Mouse (Mus musculus): ENCODE data around the gene Pa2g4. TPM values are rescaled to one million over a fixed set of nuclear protein-coding genes. Genes with fewer than 3 reads are reported as not detected.

Gene Pa2g4
- polyA plus RNA-seq, 1 experiment from 2014 or later = 117 TPM

- POLR2A ChIA-PET = interaction anchor here (0.6 to 3.1 kb wide), 8 partner anchors 11 to 76 kb away, joined by 3 to 12 read pairs (median 5); partner anchors contain the start of genes Myl6 and Zc3h10
- ATAC-seq = no peak
- in situ Hi-C loops (cut with MboI; ENCODE audit: low pct_unique_long_range_greater_than_20kb) = no loop called here
- CTCF ChIA-PET = interaction anchor here (1.4 to 4.9 kb wide), 2 partner anchors 12 to 14 kb away, joined by 3 to 25 read pairs; no protein-coding TSS in a partner anchor
- no peaks in the 10 kb centered on the region for H3K27me3 ChIP-seq
- TF ChIP-seq CTCF (IDR thresholded peaks at IDR 0.05) = no peak
- DNase-seq (ENCODE audit: low read depth, low spot score) = no peak
Measured at GRCm38 (mm10) chr10:128524111-128524731, 41.6 kb downstream of the Pa2g4 start.

DNA sequence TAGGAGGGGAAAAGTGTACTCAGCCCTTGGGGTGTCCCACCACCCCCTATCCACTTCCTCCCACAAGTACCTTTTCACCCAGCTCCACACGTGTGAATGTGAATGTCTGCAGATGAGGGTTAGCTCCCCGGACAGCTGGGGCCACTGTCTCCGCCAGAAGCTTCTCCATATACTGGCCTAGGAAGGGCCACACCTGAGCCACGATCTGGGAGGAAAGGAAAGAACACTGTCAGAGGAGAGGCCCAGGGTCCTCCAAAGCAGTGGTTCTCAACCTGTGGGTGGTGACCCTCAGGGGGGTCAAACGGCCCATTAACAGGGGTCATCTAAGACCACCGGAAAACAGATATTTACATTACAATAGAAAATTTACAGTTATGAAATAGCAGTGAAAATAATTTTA lies 43.4 kb downstream of the Pa2g4 start:
- DNase-seq (ENCODE audit: low read depth, low spot score) (no peak), ATAC-seq (no peak)
- H3K27me3 ChIP-seq = no peaks in the 10 kb centered on the region
- no peak for TF ChIP-seq CTCF (IDR thresholded peaks at IDR 0.05)
- ChIA-PET CTCF (interaction anchor here (2.4 kb wide), 1 partner anchor 10 kb away, joined by 6 read pairs; no protein-coding TSS in a partner anchor), POLR2A (interaction anchor here (1.1 kb wide), 1 partner anchor 10 kb away, joined by 5 read pairs; no protein-coding TSS in a partner anchor)
- in situ Hi-C loops (cut with MboI; ENCODE audit: low pct_unique_long_range_greater_than_20kb) = no loop called here

GRCm38 (mm10) chr10:128520591-128520990 lies 45.2 kb downstream of the Pa2g4 start:
- no peak for ATAC-seq

DNA sequence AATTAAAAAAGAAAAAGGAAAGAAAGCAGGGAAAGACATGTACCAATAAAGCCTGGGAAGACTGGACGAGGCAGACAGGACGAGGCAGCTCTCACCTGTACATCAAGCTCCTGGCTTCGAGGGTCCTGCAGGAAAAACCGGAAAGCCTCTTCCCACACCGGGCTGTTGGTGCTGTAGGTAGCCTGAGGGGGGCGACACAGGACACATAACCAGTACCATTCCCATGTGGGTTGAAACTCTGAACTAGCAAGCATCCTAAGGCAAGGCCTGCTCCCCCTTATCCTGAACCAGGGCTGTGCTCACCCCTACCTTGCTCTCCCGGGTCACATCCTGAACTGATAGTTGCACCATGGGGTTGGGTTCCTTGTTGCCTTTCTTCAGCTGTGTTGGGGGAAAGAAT lies 47.0 kb downstream of the Pa2g4 start:
- POLR2A ChIA-PET = interaction anchor here (0.7 to 1.3 kb wide), 2 partner anchors 9 to 15 kb away, joined by 3 to 7 read pairs; no protein-coding TSS in a partner anchor
- DNase-seq (ENCODE audit: low read depth, low spot score) = no peak
- ATAC-seq = no peak

More at GRCm38 (mm10) chr10:128520591-128520990, 45.2 kb downstream of the Pa2g4 start:
- TF ChIP-seq CTCF (IDR thresholded peaks at IDR 0.05) = no peak
- DNase-seq (ENCODE audit: low read depth, low spot score) = no peak
- POLR2A ChIA-PET = no interaction called here
- in situ Hi-C loops (cut with MboI; ENCODE audit: low pct_unique_long_range_greater_than_20kb) = no loop called here
- no peaks in the 10 kb centered on the region for H3K27me3 ChIP-seq
- CTCF ChIA-PET = interaction anchor here (1.3 to 3.1 kb wide), 3 partner anchors 11 to 22 kb away, joined by 3 to 7 read pairs (median 6); partner anchors contain the start of gene Myl6b

DNA sequence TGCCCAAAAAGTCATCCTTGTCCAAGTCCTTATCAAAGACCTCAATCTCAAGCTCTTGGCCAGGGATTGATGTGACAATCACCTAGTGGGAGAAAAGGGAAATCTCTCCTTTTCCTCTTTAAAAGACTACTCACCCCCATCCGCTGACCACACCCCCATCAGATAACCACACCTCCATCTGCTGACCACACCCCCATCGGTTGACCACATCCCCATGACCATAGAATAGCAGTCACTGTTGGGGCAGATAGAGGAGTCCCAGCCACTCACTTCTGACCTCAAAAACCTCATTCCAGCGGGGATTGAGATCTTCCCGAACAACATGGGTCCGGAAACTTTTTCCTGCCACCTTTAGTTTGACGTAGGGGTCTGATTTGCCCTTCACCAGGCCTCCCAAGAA lies 49.1 kb downstream of the Pa2g4 start:
- in situ Hi-C loops (cut with MboI; ENCODE audit: low pct_unique_long_range_greater_than_20kb) = no loop called here
- DNase-seq (ENCODE audit: low read depth, low spot score) (no peak), ATAC-seq (no peak)
- no peak for TF ChIP-seq CTCF (IDR thresholded peaks at IDR 0.05)
- no peaks in the 10 kb centered on the region for H3K27me3 ChIP-seq
- ChIA-PET POLR2A (no interaction called here), CTCF (no interaction called here)

More for the DNA sequence above, 47.0 kb downstream of the Pa2g4 start:
- TF ChIP-seq CTCF (IDR thresholded peaks at IDR 0.05) = no peak
- no peaks in the 10 kb centered on the region for H3K27me3 ChIP-seq
- CTCF ChIA-PET = interaction anchor here (1.3 to 3.1 kb wide), 6 partner anchors 9 to 22 kb away, joined by 3 to 8 read pairs (median 6); no protein-coding TSS in a partner anchor
- in situ Hi-C loops (cut with MboI; ENCODE audit: low pct_unique_long_range_greater_than_20kb) = no loop called here

DNA sequence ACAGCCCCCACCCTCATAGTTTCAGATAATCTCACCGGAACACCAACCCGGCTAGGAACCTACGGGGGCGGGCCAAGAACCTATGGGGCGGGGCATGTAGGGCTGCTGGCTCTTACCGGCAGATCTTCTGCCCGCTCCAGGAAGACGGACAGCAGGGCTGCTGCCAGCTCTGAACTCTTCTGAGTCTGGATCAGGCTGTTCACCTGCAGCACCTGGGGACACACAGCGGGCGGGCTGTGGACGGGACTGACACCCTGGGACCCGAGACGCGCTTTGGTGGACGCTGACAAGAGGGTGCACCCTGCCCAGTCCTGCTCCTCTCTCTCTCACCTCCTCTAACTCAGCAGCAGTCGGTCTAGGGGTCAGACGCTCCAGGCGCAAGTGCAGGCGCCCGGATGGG lies 49.8 kb downstream of the Pa2g4 start:
- POLR2A ChIA-PET = no interaction called here
- in situ Hi-C loops (cut with MboI; ENCODE audit: low pct_unique_long_range_greater_than_20kb) = no loop called here
- no peak for ATAC-seq
- no peak for DNase-seq (ENCODE audit: low read depth, low spot score)
- no peaks in the 10 kb centered on the region for H3K27me3 ChIP-seq
- CTCF ChIA-PET = interaction anchor here (1.2 kb wide), 1 partner anchor 97 kb away, joined by 3 read pairs; no protein-coding TSS in a partner anchor
- no peak for TF ChIP-seq CTCF (IDR thresholded peaks at IDR 0.05)

GRCm38 (mm10) chr10:128515044-128515443 lies 50.7 kb downstream of the Pa2g4 start:
- TF ChIP-seq CTCF (IDR thresholded peaks at IDR 0.05) = no peak
- DNase-seq (ENCODE audit: low read depth, low spot score) (no peak), ATAC-seq (no peak)
- in situ Hi-C loops (cut with MboI; ENCODE audit: low pct_unique_long_range_greater_than_20kb) = no loop called here
- CTCF ChIA-PET = interaction anchor here (1.2 kb wide), 1 partner anchor 98 kb away, joined by 3 read pairs; no protein-coding TSS in a partner anchor
- POLR2A ChIA-PET = interaction anchor here (3.9 kb wide), 1 partner anchor 10 kb away, joined by 12 read pairs; the partner anchor contains the start of gene Esyt1
- no peaks in the 10 kb centered on the region for H3K27me3 ChIP-seq

DNA sequence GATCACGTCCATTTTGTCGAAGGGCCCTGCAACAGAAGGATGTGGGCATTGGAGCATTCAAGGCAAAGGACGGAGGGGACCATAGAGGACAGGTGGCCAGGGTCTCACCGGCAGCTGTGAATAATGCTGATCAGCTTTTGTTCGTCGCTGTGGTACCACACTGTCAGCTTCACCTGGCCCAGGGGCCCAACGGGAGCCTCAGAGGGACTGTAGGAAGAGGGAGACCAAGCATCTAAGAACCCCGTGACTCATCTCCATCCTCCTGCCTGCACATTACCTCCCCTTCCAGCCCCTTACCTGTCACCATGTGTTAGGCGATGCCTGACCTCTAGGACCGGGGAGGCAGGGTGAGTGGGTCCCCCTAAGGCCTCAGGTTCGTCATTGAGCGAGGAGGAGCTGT lies 54.0 kb downstream of the Pa2g4 start:
- TF ChIP-seq CTCF (IDR thresholded peaks at IDR 0.05) = no peak
- no peak for ATAC-seq

DNA sequence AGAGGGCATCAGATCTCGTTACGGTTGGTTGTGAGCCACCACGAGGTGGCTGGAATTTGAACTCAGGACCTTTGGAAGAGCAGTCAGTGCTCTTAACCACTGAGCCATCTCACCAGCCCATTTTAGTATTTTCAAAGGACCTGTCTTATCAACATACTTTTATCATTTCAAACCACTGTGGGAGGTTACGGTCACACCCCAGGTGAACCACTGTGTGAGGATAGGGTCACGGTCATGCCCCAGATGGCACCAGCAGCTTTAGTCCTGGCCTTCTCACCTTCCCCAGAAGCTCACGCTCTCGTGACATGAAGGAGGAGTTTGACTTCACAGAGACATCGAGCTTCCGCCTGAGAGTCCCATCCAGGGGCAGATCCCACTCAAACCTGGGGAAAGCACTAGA lies 54.6 kb downstream of the Pa2g4 start:
- TF ChIP-seq CTCF (IDR thresholded peaks at IDR 0.05) = no peak
- ChIA-PET CTCF (interaction anchor here (1.2 kb wide), 1 partner anchor 13 kb away, joined by 3 read pairs; no protein-coding TSS in a partner anchor), POLR2A (interaction anchor here (1.5 kb wide), 1 partner anchor 11 kb away, joined by 5 read pairs; no protein-coding TSS in a partner anchor)
- no peak for DNase-seq (ENCODE audit: low read depth, low spot score)
- no peaks in the 10 kb centered on the region for H3K27me3 ChIP-seq
- in situ Hi-C loops (cut with MboI; ENCODE audit: low pct_unique_long_range_greater_than_20kb) = no loop called here
- ATAC-seq = no peak

More for the DNA sequence above, 54.0 kb downstream of the Pa2g4 start:
- DNase-seq (ENCODE audit: low read depth, low spot score) = no peak
- ChIA-PET POLR2A (interaction anchor here (1.5 to 3.9 kb wide), 2 partner anchors 10 to 13 kb away, joined by 5 to 12 read pairs; partner anchors contain the start of gene Esyt1), CTCF (interaction anchor here (0.5 to 3.0 kb wide), 4 partner anchors 15 to 496 kb away, joined by 3 to 12 read pairs (median 4); partner anchors contain the start of gene Esyt1)
- in situ Hi-C loops (cut with MboI; ENCODE audit: low pct_unique_long_range_greater_than_20kb) = no loop called here
- no peaks in the 10 kb centered on the region for H3K27me3 ChIP-seq

DNA sequence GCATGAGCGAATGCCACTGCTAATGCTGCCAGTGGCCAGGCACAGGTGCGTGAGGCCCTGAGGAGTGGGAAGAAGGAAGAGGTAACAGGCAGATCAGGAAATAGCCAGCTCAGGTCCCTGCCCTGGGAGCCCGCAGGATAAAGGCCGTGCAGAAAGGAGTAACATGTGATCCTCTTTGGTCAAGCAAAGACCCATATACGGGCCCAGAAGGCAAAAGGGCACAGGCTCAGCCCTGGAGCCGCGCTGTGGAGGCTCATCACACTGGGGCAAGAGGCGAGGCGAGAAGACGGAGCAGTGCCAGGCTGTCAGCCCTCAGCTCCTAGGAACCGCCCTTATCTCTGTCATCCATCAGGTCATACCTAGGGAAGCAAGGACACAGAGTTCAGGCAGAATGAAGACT lies 55.5 kb downstream of the Pa2g4 start:
- in situ Hi-C loops (cut with MboI; ENCODE audit: low pct_unique_long_range_greater_than_20kb) = no loop called here

More for the DNA sequence above, 55.5 kb downstream of the Pa2g4 start:
- no peak for TF ChIP-seq CTCF (IDR thresholded peaks at IDR 0.05)
- ChIA-PET CTCF (interaction anchor here (1.2 to 1.3 kb wide), 2 partner anchors 14 to 22 kb away, joined by 3 read pairs; no protein-coding TSS in a partner anchor), POLR2A (interaction anchor here (1.3 kb wide), 1 partner anchor 9 kb away, joined by 7 read pairs; no protein-coding TSS in a partner anchor)
- DNase-seq (ENCODE audit: low read depth, low spot score) = no peak
- ATAC-seq = no peak
- H3K27me3 ChIP-seq = no peaks in the 10 kb centered on the region
